Mouse (Mus musculus) forebrain, postnatal 0 days (tissue): ENCODE measurements at regions not wholly inside any gene's neighbourhood (a gene's known extent, or its start where the extent isn't known, plus 50 kb on each side); places are given as distances from the start of the nearest gene placed in this dataset.
"Not testable (repeated sequence)": the region's sequence is repeated elsewhere in the genome, so short reads cannot be mapped to it uniquely, and the experiment has no call there.

ENCODE experiments used
- ATAC-seq: fragments of 200-750 bp; cut with Nextera tagmentation; 2 replicates; pipeline ENCODE4 v1.8.0; 2017; ENCODE audit warnings: mild to moderate bottlenecking, moderate library complexity
- DNase-seq: peaks from one replicate; pipeline ENCODE4 v3.0.0-alpha.2; 2015
- H3K27ac ChIP-seq: fragments of 300-500 bp; sonication (generic); 2 replicates; pipeline ENCODE4 v1.5.1; 2014; ENCODE audit warnings: low read depth, mild to moderate bottlenecking, antibody characterized with exemption, low read length, moderate library complexity, mixed read lengths
- H3K27me3 ChIP-seq: fragments of 300-500 bp; sonication (generic); 2 replicates; pipeline ENCODE4 v1.6.1; 2014; ENCODE audit warnings: mild to moderate bottlenecking, low read length, mixed read lengths; ENCODE audit not compliant: insufficient read depth
- H3K36me3 ChIP-seq: fragments of 300-500 bp; sonication (generic); 2 replicates; pipeline ENCODE4 v1.6.1; 2014; ENCODE audit warnings: mild to moderate bottlenecking, moderate library complexity; ENCODE audit not compliant: insufficient read depth
- H3K4me1 ChIP-seq: fragments of 300-500 bp; sonication (generic); 2 replicates; pipeline ENCODE4 v1.6.1; 2014; ENCODE audit warnings: antibody characterized with exemption; ENCODE audit not compliant: insufficient read depth
- H3K4me2 ChIP-seq: fragments of 300-500 bp; sonication (generic); 2 replicates; pipeline ENCODE4 v1.6.1; 2014; ENCODE audit warnings: low read depth, mild to moderate bottlenecking, moderate library complexity
- H3K4me3 ChIP-seq: fragments of 300-500 bp; sonication (generic); 2 replicates; pipeline ENCODE4 v1.5.1; 2014; ENCODE audit warnings: low read depth, low read length, mixed read lengths
- H3K9ac ChIP-seq: fragments of 300-500 bp; sonication (generic); 2 replicates; pipeline ENCODE4 v1.6.1; 2014; ENCODE audit warnings: mild to moderate bottlenecking
- H3K9me3 ChIP-seq: fragments of 300-500 bp; sonication (generic); 2 replicates; pipeline ENCODE4 v1.6.1; 2016; ENCODE audit warnings: low read length
- CTCF ChIP-seq: sonication (generic); IDR thresholded peaks from 2 replicates; pipeline ENCODE4 v1.5.1; 2016; ENCODE audit warnings: antibody characterized with exemption, control low read depth, low read depth
- WGBS: fragments of 180-500 bp; shearing (Covaris S2); extraction: QIAGEN DNeasy Blood & Tissue Kit; methylation state at CpG from one replicate; pipeline ENCODE4 v1.1.7; 2014; 5-methylcytosine and 5-hydroxymethylcytosine counted together

- H3K9me3 ChIP-seq, result no peaks in the 10 kb centered on the region
- H3K9ac ChIP-seq, result no peak overlapping the region
- H3K4me3 ChIP-seq, result no peak overlapping the region
- no peaks in the 10 kb centered on the region for H3K27me3 ChIP-seq
- no peak overlapping the region for H3K4me2 ChIP-seq
- WGBS, result 41% methylated on average over 7 of the region's 7 CpGs
- H3K4me1 ChIP-seq, result no peaks in the 10 kb centered on the region
- peak overlapping the region; percentile 22; the same call in 1 of the 2 replicates for H3K27ac ChIP-seq
- DNase-seq (peak; percentile 69), ATAC-seq (peak; percentile 67)
- no peaks in the 10 kb centered on the region for H3K36me3 ChIP-seq
- TF ChIP-seq CTCF, result no peak
Observed at GRCm38 (mm10) chr17:79543907-79544522, 67.6 kb upstream of the Rmdn2 start.

DNA sequence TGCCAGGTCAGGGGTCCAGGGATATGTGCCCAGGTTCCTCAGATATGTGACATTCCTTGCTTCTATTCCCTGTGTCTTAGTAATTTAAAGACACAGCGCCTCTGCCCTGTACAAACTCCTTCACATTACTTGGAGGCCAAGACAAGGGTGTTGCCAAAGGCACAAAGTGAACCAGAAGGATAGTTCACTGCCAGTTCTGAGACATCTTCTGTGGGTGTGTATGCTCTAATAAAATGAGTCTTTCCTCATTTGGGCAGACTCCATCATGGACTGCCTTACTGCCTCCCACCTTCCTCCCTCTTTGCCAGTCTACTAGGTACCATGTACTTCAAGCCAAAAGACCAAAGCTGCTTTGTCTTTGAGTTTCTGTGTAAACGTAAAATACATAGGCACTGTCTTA is 65.8 kb upstream of the Rmdn2 start:
- TF ChIP-seq CTCF, result no peak
- no peak overlapping the region for H3K27ac ChIP-seq
- DNase-seq (no peak), ATAC-seq (no peak)
- no peaks in the 10 kb centered on the region for H3K9me3 ChIP-seq
- 86% methylated on average over 2 of the region's 2 CpGs for WGBS
- H3K4me1 ChIP-seq, result 0 out of 2 replicates have a peak, but pooled peaks cover 4% of the 10 kb centered on the region
- no peak overlapping the region for H3K4me2 ChIP-seq
- H3K27me3 ChIP-seq, result no peaks in the 10 kb centered on the region
- H3K9ac ChIP-seq, result no peak overlapping the region
- no peak overlapping the region for H3K4me3 ChIP-seq
- no peaks in the 10 kb centered on the region for H3K36me3 ChIP-seq

GRCm38 (mm10) chr17:79547075-79547474 is 64.6 kb upstream of the Rmdn2 start:
- WGBS, result 57% methylated on average over 2 of the region's 2 CpGs
- Histone ChIP-seq H3K4me2 (no peak overlapping the region), H3K36me3 (no peaks in the 10 kb centered on the region), H3K4me3 (no peak overlapping the region), H3K27ac (no peak overlapping the region), H3K4me1 (0 out of 2 replicates have a peak, but pooled peaks cover 4% of the 10 kb centered on the region), H3K9ac (no peak overlapping the region), H3K27me3 (no peaks in the 10 kb centered on the region), H3K9me3 (no peaks in the 10 kb centered on the region)
- no peak for TF ChIP-seq CTCF
- ATAC-seq (no peak), DNase-seq (no peak)

DNA sequence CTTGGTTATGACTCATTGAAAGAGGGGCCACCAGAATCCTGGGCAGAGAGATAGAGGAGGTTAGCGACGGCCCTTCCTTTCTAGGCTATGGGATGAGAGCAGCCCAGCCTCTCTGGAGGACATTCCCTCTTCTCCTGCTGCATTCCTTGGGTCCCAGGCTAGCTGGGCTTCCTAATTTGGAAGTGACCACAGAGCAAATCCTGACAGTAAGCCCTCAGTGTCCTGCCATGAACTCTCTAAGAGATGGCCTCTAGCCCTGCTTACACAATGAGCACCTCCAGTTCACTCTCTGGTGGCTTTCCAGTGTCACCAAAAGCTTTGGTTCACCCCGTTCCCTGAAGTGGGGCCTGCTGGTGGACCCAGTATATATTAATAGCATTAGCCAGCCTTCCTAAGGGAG is 64.1 kb upstream of the Rmdn2 start:
- DNase-seq (no peak), ATAC-seq (no peak)
- H3K4me1 ChIP-seq, result 0 out of 2 replicates have a peak, but pooled peaks cover 4% of the 10 kb centered on the region
- no peak for TF ChIP-seq CTCF
- 80% methylated on average over 3 of the region's 3 CpGs for WGBS
- no peak overlapping the region for H3K27ac ChIP-seq
- H3K27me3 ChIP-seq, result no peaks in the 10 kb centered on the region
- no peak overlapping the region for H3K9ac ChIP-seq
- H3K9me3 ChIP-seq, result no peaks in the 10 kb centered on the region
- H3K36me3 ChIP-seq, result no peaks in the 10 kb centered on the region
- H3K4me3 ChIP-seq, result no peak overlapping the region
- H3K4me2 ChIP-seq, result no peak overlapping the region

DNA sequence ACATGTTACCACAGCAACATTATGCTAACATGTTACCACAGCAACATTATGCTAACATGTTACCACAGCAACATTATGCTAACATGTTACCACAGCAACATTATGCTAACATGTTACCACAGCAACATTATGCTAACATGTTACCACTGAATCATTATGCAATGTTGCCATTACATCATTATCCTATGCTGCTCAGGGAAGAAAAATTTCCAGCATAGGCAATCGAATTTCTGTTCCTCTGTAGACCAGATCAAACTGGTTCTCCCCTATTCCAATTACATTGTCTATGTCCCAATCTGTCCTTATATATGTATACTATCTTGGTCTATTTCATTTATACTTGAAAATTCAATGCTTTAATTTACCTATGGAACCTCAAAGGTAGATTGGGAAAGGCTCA is 61.3 kb upstream of the Rmdn2 start:
- H3K4me2 ChIP-seq, H3K36me3 ChIP-seq, H3K9me3 ChIP-seq, H3K4me3 ChIP-seq, H3K27ac ChIP-seq, H3K4me1 ChIP-seq, DNase-seq, H3K9ac ChIP-seq, H3K27me3 ChIP-seq: not testable (repeated sequence)
- peak; percentile 94 for ATAC-seq
- WGBS, result 42% methylated on average over 1 of the region's 1 CpGs

GRCm38 (mm10) chr17:79553850-79554249 is 57.8 kb upstream of the Rmdn2 start:
- H3K9ac ChIP-seq, result no peak overlapping the region
- DNase-seq (no peak), ATAC-seq (no peak)
- H3K27me3 ChIP-seq, result no peaks in the 10 kb centered on the region
- H3K4me2 ChIP-seq, result no peak overlapping the region
- 0 out of 2 replicates have a peak, but pooled peaks cover 4% of the 10 kb centered on the region for H3K4me1 ChIP-seq
- no peaks in the 10 kb centered on the region for H3K36me3 ChIP-seq
- 82% methylated on average over 2 of the region's 2 CpGs for WGBS
- H3K9me3 ChIP-seq, result no peaks in the 10 kb centered on the region
- TF ChIP-seq CTCF, result no peak
- H3K27ac ChIP-seq, result no peak overlapping the region
- no peak overlapping the region for H3K4me3 ChIP-seq

DNA sequence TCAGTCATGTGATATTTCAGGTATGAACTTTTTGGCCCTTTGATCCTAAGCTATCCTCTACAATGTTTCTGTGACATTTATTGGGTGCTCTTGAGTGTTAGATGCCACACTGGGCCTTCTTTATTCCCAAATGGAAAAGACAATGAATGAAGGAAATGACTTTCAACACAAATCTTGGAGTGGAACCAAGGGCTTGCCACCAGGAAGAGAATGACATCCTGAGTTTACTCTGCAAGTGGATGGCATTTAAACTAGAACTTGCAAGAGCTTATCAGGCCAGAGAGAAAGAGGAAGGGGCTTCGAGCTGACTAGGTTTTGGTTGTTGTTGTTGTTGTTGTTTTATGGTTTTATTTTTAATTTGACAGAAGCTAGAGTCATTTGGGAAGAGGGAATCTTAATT is 56.1 kb upstream of the Rmdn2 start:
- Histone ChIP-seq H3K27me3 (no peaks in the 10 kb centered on the region), H3K4me2 (no peak overlapping the region), H3K9ac (no peak overlapping the region), H3K4me1 (0 out of 2 replicates have a peak, but pooled peaks cover 2% of the 10 kb centered on the region), H3K9me3 (0 out of 2 replicates have a peak, but pooled peaks cover 8% of the 10 kb centered on the region), H3K4me3 (no peak overlapping the region), H3K36me3 (no peaks in the 10 kb centered on the region), H3K27ac (no peak overlapping the region)
- WGBS, result 77% methylated on average over 1 of the region's 1 CpGs
- no peak for DNase-seq
- TF ChIP-seq CTCF, result no peak
- ATAC-seq, result no peak
